Mouse (Mus musculus): Measurements from ENCODE around the gene Ulk2.
"Not testable (repeated sequence)": the region's sequence is repeated elsewhere in the genome, so short reads cannot be mapped to it uniquely, and the experiment has no call there.

Ulk2 gene

GRCm38 (mm10) chr11:61854988-61855411 lies at the start of gene Ulk2:
Gene Ulk2, minus strand, starts transcription at chr11:61855073.
- peak; percentile 83 for DNase-seq (ENCODE audit: low spot score)

GRCm38 (mm10) chr11:61882183-61882582 lies 27.3 kb upstream of the Ulk2 start:
- DNase-seq (ENCODE audit: low spot score), result peak; percentile 54

- DNase-seq (ENCODE audit: low spot score), result no peak
Observed at GRCm38 (mm10) chr11:61879921-61880320, 25.0 kb upstream of the Ulk2 start.

- no peak for DNase-seq (ENCODE audit: low spot score)
Observed at GRCm38 (mm10) chr11:61871881-61872280, 17.0 kb upstream of the Ulk2 start.

GRCm38 (mm10) chr11:61866856-61867255 lies 12.0 kb upstream of the Ulk2 start:
- DNase-seq (ENCODE audit: low spot score), result no peak

GRCm38 (mm10) chr11:61861781-61862547 lies 7.1 kb upstream of the Ulk2 start:
- no peak for DNase-seq (ENCODE audit: low spot score)

- peak; percentile 52 for DNase-seq (ENCODE audit: low spot score)
Observed at GRCm38 (mm10) chr11:61859316-61859715, 4.4 kb upstream of the Ulk2 start.

GRCm38 (mm10) chr11:61855539-61855938 lies 666 bp upstream of the Ulk2 start:
- DNase-seq (ENCODE audit: low spot score), result no peak

- peak; percentile 87 for DNase-seq (ENCODE audit: low spot score)
Observed at GRCm38 (mm10) chr11:61854211-61854987, 474 bp downstream of the Ulk2 start.

- DNase-seq (ENCODE audit: low spot score), result no peak
Observed at GRCm38 (mm10) chr11:61853659-61854058, 1.2 kb downstream of the Ulk2 start.

GRCm38 (mm10) chr11:61852916-61853315 lies 2.0 kb downstream of the Ulk2 start:
- no peak for DNase-seq (ENCODE audit: low spot score)

- no peak for DNase-seq (ENCODE audit: low spot score)
Observed at GRCm38 (mm10) chr11:61851195-61851594, 3.7 kb downstream of the Ulk2 start.

- not testable (repeated sequence) for DNase-seq (ENCODE audit: low spot score)
Observed at GRCm38 (mm10) chr11:61840663-61841062, 14.2 kb downstream of the Ulk2 start.

- DNase-seq (ENCODE audit: low spot score), result no peak
Observed at GRCm38 (mm10) chr11:61839940-61840339, 14.9 kb downstream of the Ulk2 start.

GRCm38 (mm10) chr11:61839182-61839581 lies 15.7 kb downstream of the Ulk2 start:
- no peak for DNase-seq (ENCODE audit: low spot score)

GRCm38 (mm10) chr11:61809793-61810192 lies 45.1 kb downstream of the Ulk2 start:
- no peak for DNase-seq (ENCODE audit: low spot score)

- peak; percentile 84 for DNase-seq (ENCODE audit: low spot score)
Observed at GRCm38 (mm10) chr11:61808551-61809117, 46.2 kb downstream of the Ulk2 start.

- no peak for DNase-seq (ENCODE audit: low spot score)
Observed at GRCm38 (mm10) chr11:61793441-61793840, 61.4 kb downstream of the Ulk2 start.

GRCm38 (mm10) chr11:61788550-61788949 lies 66.3 kb downstream of the Ulk2 start:
- no peak for DNase-seq (ENCODE audit: low spot score)

GRCm38 (mm10) chr11:61782526-61782925 lies 72.3 kb downstream of the Ulk2 start:
- DNase-seq (ENCODE audit: low spot score), result not testable (repeated sequence)

GRCm38 (mm10) chr11:61774551-61775149 lies 80.2 kb downstream of the Ulk2 start:
- DNase-seq (ENCODE audit: low spot score), result no peak

All from adipocyte (in vitro differentiated cells).